25 mouse cellular contexts compared by ENCODE assay signal in the genomic region with DNA sequence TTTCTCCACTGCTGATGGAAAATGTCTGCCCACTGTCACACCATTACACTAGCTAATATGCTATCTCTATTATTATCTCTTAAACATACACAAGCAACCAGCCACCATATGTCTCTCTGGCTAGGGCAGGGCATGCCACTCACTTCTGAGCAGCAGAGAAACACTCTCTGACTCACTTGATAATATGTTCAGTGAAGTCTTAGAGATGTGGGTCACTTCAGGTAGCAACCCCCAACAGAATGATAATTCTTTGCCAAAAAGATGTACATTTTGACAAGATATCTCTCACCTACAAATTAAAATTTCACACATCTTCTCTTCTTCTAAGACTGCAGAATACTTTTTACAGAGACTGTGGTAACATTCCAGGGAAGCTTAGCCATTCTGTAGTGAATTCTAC.
DNase-seq lines count a peak whose midpoint lies in the region; ATAC-seq and TF ChIP-seq lines count a peak whose summit lies in the region.
"Had no signal": no experiment of that assay in that cellular context is flagged by ENCODE, and none has a peak within 500 bp of the region (broad histone marks: within the 10 kb centered on the region; RNA-seq: fewer than 3 reads in every experiment).

No protein-coding gene starts in this region.

- intact Hi-C loops in left cerebral cortex, adult 2 months (cut with DNase I) = loop anchor here (2.0 to 5.0 kb wide), 2 partner anchors 48 to 243 kb away; no protein-coding TSS in a partner anchor
- intact Hi-C loops in left cerebral cortex, postnatal 4 days (cut with DNase I) = no loop called here

- TF ChIP-seq POLR2A in embryonic fibroblast, embryonic 13.5 days (IDR thresholded peaks at IDR 0.05; ENCODE audit: low read depth, low read length) = no peak

- H3K4me1 ChIP-seq in heart, embryonic 12.5 days (replicated peaks) = peaks cover 20% of the 10 kb centered on the region
- peaks cover 6% of the 10 kb centered on the region for H3K4me1 ChIP-seq in embryonic fibroblast, embryonic 13.5 days (ENCODE audit: control insufficient read depth, insufficient read depth, low read length)
- H3K4me1 ChIP-seq: embryonic facial prominence, embryonic 12.5 days; forebrain, embryonic 12.5 days; limb, embryonic 12.5 days had no signal

- no peak for TF ChIP-seq CTCF in left cerebral cortex, adult 2 months (IDR thresholded peaks at IDR 0.05)
- TF ChIP-seq CTCF in embryonic fibroblast, embryonic 13.5 days (IDR thresholded peaks at IDR 0.05; ENCODE audit: borderline replicate concordance, insufficient read depth, low read length) = no peak

- DNase-seq in heart, adult 18-20 months = no peak
- DNase-seq in left cerebral cortex, adult 2 months (ENCODE audit: extremely low spot score in 1 of 2, low spot score in 2 of 2) = no peak
- no peak for DNase-seq in left cerebral cortex, postnatal 4 days
- DNase-seq in 3T3-L1 (ENCODE audit: low read depth, low spot score) = peak; percentile 7
- DNase-seq in layer of hippocampus, postnatal 25 days (ENCODE audit: extremely low spot score in 1 of 2, low spot score in 1 of 2) = no peak
- DNase-seq: adrenal gland, adult 2 months; cerebellum, adult 18-20 months; cerebellum, postnatal 14 days; gastrocnemius, postnatal 14 days; heart, adult 2 months; kidney, postnatal 25 days; layer of hippocampus, postnatal 36 days; liver, postnatal 0 days; lung, postnatal 10 days; thymus, postnatal 14 days had no signal

- no peak overlapping the region for H3K4me3 ChIP-seq in heart, embryonic 12.5 days
- H3K4me3 ChIP-seq in left cerebral cortex, adult 2 months = no peak overlapping the region
- H3K4me3 ChIP-seq in embryonic fibroblast, embryonic 13.5 days (ENCODE audit: insufficient read depth, low read length) = no peak overlapping the region
- H3K4me3 ChIP-seq: embryonic facial prominence, embryonic 12.5 days; erythroblast, embryonic 14.5 days; forebrain, embryonic 12.5 days; heart, adult 2 months; layer of hippocampus, adult 2 months; limb, embryonic 12.5 days had no signal

- no peak overlapping the region for H3K4me2 ChIP-seq in heart, embryonic 12.5 days
- H3K4me2 ChIP-seq: embryonic facial prominence, embryonic 12.5 days; forebrain, embryonic 12.5 days; limb, embryonic 12.5 days; liver, embryonic 11.5 days; midbrain, embryonic 11.5 days had no signal

- H3K27me3 ChIP-seq in heart, embryonic 12.5 days (replicated peaks) = no peaks in the 10 kb centered on the region
- H3K27me3 ChIP-seq: embryonic facial prominence, embryonic 12.5 days; forebrain, embryonic 12.5 days; limb, embryonic 12.5 days had no signal

- ATAC-seq in heart, embryonic 12.5 days (ENCODE audit: insufficient number of reproducible peaks, low FRiP score) = no peak
- ATAC-seq: hindbrain, postnatal 0 days; liver, postnatal 0 days had no signal

- H3K27ac ChIP-seq in heart, embryonic 12.5 days (ENCODE audit: poor library complexity, severe bottlenecking) = peak overlapping the region; percentile 40; the same call in 1 of the 2 replicates
- peak overlapping the region; percentile 53; the same call in 1 of the 2 replicates for H3K27ac ChIP-seq in left cerebral cortex, adult 2 months
- H3K27ac ChIP-seq in embryonic fibroblast, embryonic 13.5 days (ENCODE audit: insufficient read depth, low read length) = peak overlapping the region; percentile 91
- H3K27ac ChIP-seq: embryonic facial prominence, embryonic 12.5 days; forebrain, embryonic 12.5 days; heart, adult 2 months; hindbrain, postnatal 0 days; layer of hippocampus, adult 2 months; limb, embryonic 12.5 days had no signal

- no peaks in the 10 kb centered on the region for H3K36me3 ChIP-seq in heart, embryonic 12.5 days
- H3K36me3 ChIP-seq: embryonic facial prominence, embryonic 12.5 days; forebrain, embryonic 12.5 days; limb, embryonic 12.5 days had no signal

- no peak overlapping the region for H3K9ac ChIP-seq in heart, embryonic 12.5 days
- H3K9ac ChIP-seq: embryonic facial prominence, embryonic 12.5 days; forebrain, embryonic 12.5 days; limb, embryonic 12.5 days; liver, postnatal 0 days had no signal

- peaks cover 4% of the 10 kb centered on the region; the same call in 1 of the 2 replicates for H3K9me3 ChIP-seq in heart, embryonic 12.5 days (replicated peaks)
- H3K9me3 ChIP-seq: embryonic facial prominence, embryonic 12.5 days; forebrain, embryonic 12.5 days; limb, embryonic 12.5 days had no signal

Comparison
In these comparisons a context has a peak if more than half of its experiments do, and no peak if none do; other contexts are left out.
1. H3K27ac ChIP-seq: peak in every context shown above with its lines; median percentile 91 in embryonic fibroblast, embryonic 13.5 days; 53 in left cerebral cortex, adult 2 months; 40 in heart, embryonic 12.5 days.